Mouse (Mus musculus): Measurements from ENCODE around the gene Crisp3.
"Not testable (repeated sequence)": the region's sequence is repeated elsewhere in the genome, so short reads cannot be mapped to it uniquely, and the experiment has no call there.

The Crisp3 gene

DNA sequence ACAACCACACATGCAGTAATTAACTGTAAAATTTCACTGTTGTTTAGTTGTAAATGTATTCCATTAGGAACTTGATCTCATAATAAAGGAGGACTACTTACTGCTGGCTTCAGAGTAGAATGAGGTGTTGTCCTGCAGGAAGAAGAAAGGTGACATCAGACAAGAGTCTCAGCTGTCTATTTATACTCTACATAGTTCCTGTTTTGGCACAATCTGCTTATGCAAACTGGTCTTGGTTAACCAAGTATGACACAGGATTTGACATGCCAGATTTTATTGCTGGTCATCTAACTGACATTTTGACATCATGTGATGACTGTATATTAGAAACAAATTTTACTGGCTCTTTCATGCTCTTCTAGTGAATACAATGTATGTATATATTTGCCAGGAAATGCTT is at the start of gene Crisp3:
TSS of gene Crisp3 (minus strand) at position 154 of the 400 bp plus-strand sequence.
- no peak for DNase-seq (ENCODE audit: low spot score in 2 of 2)

DNA sequence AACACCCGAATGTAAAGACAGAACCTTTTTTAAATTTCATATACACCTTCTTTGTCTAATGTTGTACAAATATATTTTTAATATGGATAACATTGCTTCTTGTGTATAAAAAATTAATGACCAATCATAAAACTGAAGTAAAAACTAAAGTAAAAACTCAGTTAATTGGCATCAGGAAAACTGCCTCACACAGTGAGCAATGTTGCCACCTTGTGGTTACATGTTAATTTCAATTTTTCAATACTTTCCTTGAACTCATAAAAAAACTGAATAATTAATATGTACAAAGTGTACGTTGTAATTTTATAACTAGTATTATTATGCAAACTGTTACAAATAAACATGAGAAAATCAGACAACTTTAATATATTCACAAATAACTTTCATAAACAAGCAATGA is 43.3 kb upstream of the Crisp3 start:
- DNase-seq (ENCODE audit: low spot score in 2 of 2): no peak

DNA sequence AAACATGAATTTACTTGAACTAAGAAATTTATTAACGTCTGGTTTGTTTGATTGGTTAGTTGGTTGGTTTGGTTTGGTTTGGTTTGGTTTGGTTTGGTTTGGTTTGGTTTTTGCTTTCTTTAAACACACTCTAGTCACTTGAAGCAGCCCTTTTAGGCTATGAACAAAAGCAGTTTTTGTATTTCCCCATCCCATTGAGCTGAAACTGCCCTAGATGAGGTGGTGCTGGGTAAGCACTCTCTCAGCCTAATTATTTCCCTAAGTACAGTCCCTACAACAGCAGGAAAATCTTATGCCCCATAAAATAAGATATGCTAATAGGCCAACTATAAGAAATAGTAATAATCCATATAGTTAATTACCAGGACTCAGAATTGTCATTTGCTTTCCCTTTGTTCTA is 33.4 kb upstream of the Crisp3 start:
- no peak for DNase-seq (ENCODE audit: low spot score in 2 of 2)

DNA sequence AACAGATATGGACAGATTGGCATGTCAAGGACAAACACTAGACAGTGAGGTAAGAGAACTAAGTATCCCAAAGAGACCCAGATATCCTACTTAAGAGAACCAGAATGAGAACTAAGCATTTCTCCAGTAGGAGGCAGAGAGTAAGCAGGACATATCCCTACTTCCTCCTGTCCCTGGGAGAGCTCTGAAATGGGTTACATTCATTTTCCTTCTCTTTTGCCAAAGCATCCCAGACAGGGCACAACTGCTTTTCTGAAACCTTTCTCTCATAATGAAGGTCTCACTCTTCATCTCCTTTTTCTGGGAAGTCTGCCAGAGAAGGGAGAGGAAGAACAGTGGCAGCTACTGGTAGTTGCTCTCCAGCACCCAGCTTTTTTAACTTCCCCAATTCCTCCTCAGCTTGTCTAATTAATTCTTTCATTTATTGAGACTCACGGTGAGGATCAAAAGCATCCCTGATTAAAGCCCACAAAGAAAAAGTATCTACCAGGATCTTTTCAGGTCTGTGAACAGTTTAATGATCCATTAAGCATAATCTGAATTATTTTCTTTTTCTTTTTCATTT is 32.9 kb upstream of the Crisp3 start:
- no peak for DNase-seq (ENCODE audit: low spot score in 2 of 2)

DNA sequence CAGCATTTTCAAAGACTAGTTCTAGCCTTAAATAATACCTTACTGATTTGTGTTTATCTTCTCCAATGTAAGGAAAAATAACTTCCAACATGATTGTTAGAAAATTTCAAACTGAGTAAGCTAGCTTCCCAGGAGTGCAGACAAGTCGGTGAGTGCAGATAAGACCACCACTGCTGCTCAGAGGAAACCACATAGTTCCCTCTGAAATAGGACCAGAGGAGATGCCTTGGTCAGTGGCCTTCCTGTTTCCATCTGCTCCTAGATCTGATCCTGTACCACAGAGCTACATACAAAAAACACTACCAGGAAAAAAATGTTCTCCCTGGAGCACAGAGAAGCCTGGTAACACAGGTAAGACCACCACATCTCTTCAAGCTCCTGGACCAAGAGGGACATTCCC is 10.4 kb upstream of the Crisp3 start:
- DNase-seq (ENCODE audit: low spot score in 2 of 2): no peak

DNA sequence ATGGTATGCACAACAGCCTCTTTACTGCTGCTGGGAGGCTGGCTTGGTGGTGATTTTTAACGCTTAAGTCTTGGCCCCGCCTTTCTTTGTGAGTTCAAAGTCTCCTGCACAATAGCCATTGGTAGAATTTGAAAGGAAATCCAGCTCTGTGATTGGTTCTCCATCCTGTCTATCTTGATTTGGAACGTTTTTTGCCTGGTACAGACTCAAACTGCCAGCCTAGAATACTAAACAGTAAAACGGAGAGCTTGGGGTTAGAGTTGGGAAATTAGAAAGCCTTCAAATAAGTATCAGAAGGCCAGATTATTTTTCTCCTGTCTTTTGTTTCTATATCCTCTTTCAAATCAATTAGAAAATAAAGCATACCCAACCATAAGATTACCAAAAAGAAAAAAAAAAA is 33.5 kb downstream of the Crisp3 start, which contains the start of gene Pgk2:
TSS of gene Pgk2 (minus strand) at position 101 of the 400 bp plus-strand sequence.
- no peak for DNase-seq (ENCODE audit: low spot score in 2 of 2)

DNA sequence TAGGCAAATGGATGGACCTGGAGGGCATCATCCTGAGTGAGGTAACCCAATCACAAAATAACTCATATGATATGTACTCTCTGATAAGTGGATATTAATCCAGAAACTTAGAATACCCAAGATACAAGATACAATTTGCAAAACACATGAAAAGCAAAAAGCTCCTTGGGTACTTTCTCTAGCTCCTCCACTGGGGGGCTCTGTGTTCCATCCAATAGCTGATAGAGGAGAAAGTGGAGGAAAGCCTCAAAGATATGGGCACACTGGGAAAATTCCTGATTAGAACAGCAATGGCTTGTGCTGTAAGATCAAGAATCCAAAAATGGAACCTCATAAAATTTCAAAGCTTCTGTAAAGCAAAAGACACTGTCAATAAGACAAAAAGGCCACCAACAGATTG is 40.3 kb downstream of the Crisp3 start:
- DNase-seq (ENCODE audit: low spot score in 2 of 2): not testable (repeated sequence)

DNA sequence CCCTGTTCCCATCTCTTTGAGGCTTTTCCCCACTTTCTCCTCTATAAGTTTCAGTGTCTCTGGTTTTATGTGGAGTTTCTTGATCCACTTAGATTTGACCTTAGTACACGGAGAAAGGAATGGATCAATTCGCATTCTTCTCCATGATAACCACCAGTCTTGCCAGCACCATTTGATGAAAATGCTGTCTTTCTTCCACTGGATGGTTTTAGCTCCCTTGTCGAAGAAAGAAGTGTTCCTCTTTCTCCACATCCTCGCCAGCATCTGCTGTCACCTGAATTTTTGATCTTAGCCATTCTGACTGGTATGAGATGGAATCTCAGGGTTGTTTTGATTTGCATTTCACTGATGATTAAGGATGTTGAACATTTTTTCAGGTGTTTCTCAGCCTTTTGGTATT is 51.9 kb downstream of the Crisp3 start:
- DNase-seq (ENCODE audit: low spot score in 2 of 2): not testable (repeated sequence)

Data from thymus, postnatal 10 days (tissue).